Mouse (Mus musculus): Measurements from ENCODE around the gene Slc1a2. TPM values are rescaled to one million over a fixed set of nuclear protein-coding genes. Genes with fewer than 3 reads are reported as not detected.

Slc1a2 gene
- total and polyA plus RNA-seq, 2 experiments from 2014 or later: 0.15 to 0.42 TPM

DNA sequence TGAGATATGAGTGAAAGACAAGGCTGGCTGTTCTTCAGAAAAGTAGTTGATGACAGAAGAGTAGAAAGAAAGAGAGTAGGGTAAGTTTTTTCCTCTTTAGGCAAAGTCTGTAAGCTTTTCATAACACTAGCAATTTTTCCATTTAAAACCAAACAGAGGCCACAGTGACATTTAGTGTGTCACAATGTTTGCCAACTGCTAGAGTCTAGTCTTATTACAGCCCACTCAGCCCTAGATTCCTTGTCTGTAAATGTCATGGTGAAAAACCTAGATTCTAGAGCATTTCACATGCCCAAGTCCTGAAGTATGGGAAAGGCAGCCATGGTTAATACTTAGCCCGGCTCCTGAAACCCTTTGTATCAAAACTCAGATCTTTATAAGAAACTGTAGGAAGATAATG lies 112.8 kb downstream of the Slc1a2 start:
- DNase-seq (ENCODE audit: low spot score): no peak
- TF ChIP-seq CTCF (IDR thresholded peaks at IDR 0.05; ENCODE audit: low read depth) (no peak), EP300 (IDR thresholded peaks at IDR 0.05; ENCODE audit: low read depth) (no peak)
- Histone ChIP-seq H3K4me1 (ENCODE audit: control insufficient read depth, insufficient read depth) (no peaks in the 10 kb centered on the region), H3K27me3 (ENCODE audit: control insufficient read depth, insufficient read depth, low read length) (no peaks in the 10 kb centered on the region), H3K4me3 (ENCODE audit: low read depth, low read length) (no peak overlapping the region), H3K9me3 (replicated peaks; ENCODE audit: control insufficient read depth, low read length) (no peaks in the 10 kb centered on the region), H3K27ac (ENCODE audit: low read depth) (no peak overlapping the region), H3K36me3 (replicated peaks; ENCODE audit: control insufficient read depth, insufficient read depth, low read length) (no peaks in the 10 kb centered on the region), H3K4me2 (ENCODE audit: low read depth, low read length) (no peak overlapping the region), H3K9ac (replicated peaks; ENCODE audit: low read depth, low read length) (no peak overlapping the region)
- WGBS: 78% methylated on average over 1 of the region's 1 CpGs
- ATAC-seq (ENCODE audit: insufficient read depth, low read depth): no peak

DNA sequence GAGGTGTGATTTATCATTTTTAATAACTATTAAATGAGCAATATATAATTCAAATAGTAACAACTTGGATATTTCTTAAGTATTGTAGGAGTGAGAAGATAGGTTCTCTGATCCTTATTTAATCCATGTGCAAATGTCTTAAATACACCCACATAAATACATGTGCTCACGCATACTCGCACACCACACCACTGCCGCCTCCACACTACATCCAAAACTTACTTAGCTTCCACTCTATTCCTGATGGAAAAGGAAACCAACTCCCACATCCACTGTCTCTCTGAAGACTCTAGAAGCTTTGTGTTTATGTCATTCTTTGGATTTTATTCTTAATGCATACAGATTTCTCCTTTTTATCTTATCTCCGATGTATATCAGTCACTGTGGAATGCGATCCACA lies 113.8 kb downstream of the Slc1a2 start:
- DNase-seq (ENCODE audit: low spot score) (no peak), ATAC-seq (ENCODE audit: insufficient read depth, low read depth) (no peak)
- H3K9ac ChIP-seq (replicated peaks; ENCODE audit: low read depth, low read length): no peak overlapping the region
- no peaks in the 10 kb centered on the region for H3K27me3 ChIP-seq (ENCODE audit: control insufficient read depth, insufficient read depth, low read length)
- no peaks in the 10 kb centered on the region for H3K9me3 ChIP-seq (replicated peaks; ENCODE audit: control insufficient read depth, low read length)
- no peak overlapping the region for H3K27ac ChIP-seq (ENCODE audit: low read depth)
- TF ChIP-seq CTCF (IDR thresholded peaks at IDR 0.05; ENCODE audit: low read depth): no peak
- no peak for TF ChIP-seq EP300 (IDR thresholded peaks at IDR 0.05; ENCODE audit: low read depth)
- no peaks in the 10 kb centered on the region for H3K36me3 ChIP-seq (replicated peaks; ENCODE audit: control insufficient read depth, insufficient read depth, low read length)
- H3K4me3 ChIP-seq (ENCODE audit: low read depth, low read length): no peak overlapping the region
- WGBS: 81% methylated on average over 5 of the region's 5 CpGs
- H3K4me1 ChIP-seq (ENCODE audit: control insufficient read depth, insufficient read depth): no peaks in the 10 kb centered on the region
- no peak overlapping the region for H3K4me2 ChIP-seq (ENCODE audit: low read depth, low read length)

DNA sequence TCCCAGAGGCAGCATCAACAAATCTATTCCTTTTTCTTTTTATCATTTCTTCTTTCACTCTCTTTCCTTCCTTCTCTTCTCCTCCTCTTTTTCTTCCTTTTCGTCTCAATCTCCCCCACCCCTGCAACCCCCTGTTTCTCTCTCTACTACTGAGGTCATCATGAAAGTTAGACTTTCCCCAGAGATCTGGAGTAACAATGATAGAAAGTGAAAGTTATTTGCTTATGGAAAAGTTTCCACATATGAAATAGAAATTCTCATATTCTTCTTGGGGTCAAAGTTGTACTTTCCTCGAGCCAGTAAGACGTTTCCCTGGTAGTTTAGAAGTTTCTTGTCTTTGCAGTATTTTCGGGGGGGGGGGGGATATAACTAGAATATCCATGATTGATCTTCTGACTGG lies 116.2 kb downstream of the Slc1a2 start:
- no peaks in the 10 kb centered on the region for H3K27me3 ChIP-seq (ENCODE audit: control insufficient read depth, insufficient read depth, low read length)
- no peak overlapping the region for H3K4me3 ChIP-seq (ENCODE audit: low read depth, low read length)
- DNase-seq (ENCODE audit: low spot score): no peak
- TF ChIP-seq CTCF (IDR thresholded peaks at IDR 0.05; ENCODE audit: low read depth) (no peak), EP300 (IDR thresholded peaks at IDR 0.05; ENCODE audit: low read depth) (no peak)
- 72% methylated on average over 4 of the region's 4 CpGs for WGBS
- no peaks in the 10 kb centered on the region for H3K9me3 ChIP-seq (replicated peaks; ENCODE audit: control insufficient read depth, low read length)
- no peak overlapping the region for H3K9ac ChIP-seq (replicated peaks; ENCODE audit: low read depth, low read length)
- no peak overlapping the region for H3K4me2 ChIP-seq (ENCODE audit: low read depth, low read length)
- ATAC-seq (ENCODE audit: insufficient read depth, low read depth): no peak
- no peaks in the 10 kb centered on the region for H3K36me3 ChIP-seq (replicated peaks; ENCODE audit: control insufficient read depth, insufficient read depth, low read length)
- H3K27ac ChIP-seq (ENCODE audit: low read depth): no peak overlapping the region
- H3K4me1 ChIP-seq (ENCODE audit: control insufficient read depth, insufficient read depth): no peaks in the 10 kb centered on the region

DNA sequence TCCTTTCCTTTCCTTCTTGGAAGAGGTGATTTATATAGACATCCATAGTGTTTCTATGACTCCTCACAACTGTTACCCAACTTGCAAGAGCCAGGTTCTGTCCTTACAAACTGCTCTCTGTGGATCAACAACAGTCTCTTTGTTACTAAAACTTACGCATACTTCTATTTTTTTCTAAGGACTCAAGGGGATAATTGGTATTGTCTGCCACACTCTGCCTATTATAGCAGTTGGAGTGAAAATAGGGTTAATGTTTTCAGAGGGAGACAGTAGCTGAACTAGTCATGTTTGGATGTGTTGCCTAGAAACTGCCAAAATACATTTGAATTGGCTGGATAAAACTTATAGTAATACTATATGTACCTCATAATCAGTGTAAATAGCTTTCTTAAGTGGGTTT lies 117.1 kb downstream of the Slc1a2 start:
- ATAC-seq (ENCODE audit: insufficient read depth, low read depth) (no peak), DNase-seq (ENCODE audit: low spot score) (no peak)
- no peak overlapping the region for H3K4me3 ChIP-seq (ENCODE audit: low read depth, low read length)
- H3K9ac ChIP-seq (replicated peaks; ENCODE audit: low read depth, low read length): no peak overlapping the region
- TF ChIP-seq EP300 (IDR thresholded peaks at IDR 0.05; ENCODE audit: low read depth) (no peak), CTCF (IDR thresholded peaks at IDR 0.05; ENCODE audit: low read depth) (no peak)
- no peaks in the 10 kb centered on the region for H3K36me3 ChIP-seq (replicated peaks; ENCODE audit: control insufficient read depth, insufficient read depth, low read length)
- 81% methylated on average over 1 of the region's 1 CpGs for WGBS
- no peaks in the 10 kb centered on the region for H3K27me3 ChIP-seq (ENCODE audit: control insufficient read depth, insufficient read depth, low read length)
- H3K4me1 ChIP-seq (ENCODE audit: control insufficient read depth, insufficient read depth): no peaks in the 10 kb centered on the region
- no peak overlapping the region for H3K4me2 ChIP-seq (ENCODE audit: low read depth, low read length)
- no peaks in the 10 kb centered on the region for H3K9me3 ChIP-seq (replicated peaks; ENCODE audit: control insufficient read depth, low read length)
- no peak overlapping the region for H3K27ac ChIP-seq (ENCODE audit: low read depth)

DNA sequence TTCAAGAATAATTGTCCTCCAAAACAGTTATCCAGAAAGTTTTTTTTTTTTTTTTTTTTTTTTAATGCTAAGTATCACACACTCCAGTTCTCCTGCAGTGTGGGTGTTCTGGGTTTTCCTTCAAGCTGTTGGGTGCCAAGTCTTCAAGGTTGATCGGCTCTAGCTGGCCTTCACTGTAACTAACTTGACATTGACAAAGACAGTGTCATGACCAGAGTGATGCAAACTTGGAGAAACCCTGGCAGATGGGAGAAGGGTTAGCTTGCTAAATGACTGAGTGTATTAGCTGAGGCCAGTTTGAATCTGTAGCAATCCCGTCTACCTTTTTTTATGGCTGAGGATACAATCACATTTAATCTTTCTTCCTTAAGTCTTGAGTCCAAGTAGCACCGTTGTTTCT lies 119.7 kb downstream of the Slc1a2 start:
- no peak for DNase-seq (ENCODE audit: low spot score)
- Histone ChIP-seq H3K4me3 (ENCODE audit: low read depth, low read length) (no peak overlapping the region), H3K27ac (ENCODE audit: low read depth) (no peak overlapping the region), H3K9ac (replicated peaks; ENCODE audit: low read depth, low read length) (no peak overlapping the region), H3K9me3 (replicated peaks; ENCODE audit: control insufficient read depth, low read length) (no peaks in the 10 kb centered on the region), H3K27me3 (ENCODE audit: control insufficient read depth, insufficient read depth, low read length) (no peaks in the 10 kb centered on the region), H3K36me3 (replicated peaks; ENCODE audit: control insufficient read depth, insufficient read depth, low read length) (no peaks in the 10 kb centered on the region), H3K4me1 (ENCODE audit: control insufficient read depth, insufficient read depth) (no peaks in the 10 kb centered on the region), H3K4me2 (ENCODE audit: low read depth, low read length) (no peak overlapping the region)
- TF ChIP-seq CTCF (IDR thresholded peaks at IDR 0.05; ENCODE audit: low read depth) (no peak), EP300 (IDR thresholded peaks at IDR 0.05; ENCODE audit: low read depth) (no peak)
- ATAC-seq (ENCODE audit: insufficient read depth, low read depth): no peak
- 84% methylated on average over 3 of the region's 3 CpGs for WGBS

DNA sequence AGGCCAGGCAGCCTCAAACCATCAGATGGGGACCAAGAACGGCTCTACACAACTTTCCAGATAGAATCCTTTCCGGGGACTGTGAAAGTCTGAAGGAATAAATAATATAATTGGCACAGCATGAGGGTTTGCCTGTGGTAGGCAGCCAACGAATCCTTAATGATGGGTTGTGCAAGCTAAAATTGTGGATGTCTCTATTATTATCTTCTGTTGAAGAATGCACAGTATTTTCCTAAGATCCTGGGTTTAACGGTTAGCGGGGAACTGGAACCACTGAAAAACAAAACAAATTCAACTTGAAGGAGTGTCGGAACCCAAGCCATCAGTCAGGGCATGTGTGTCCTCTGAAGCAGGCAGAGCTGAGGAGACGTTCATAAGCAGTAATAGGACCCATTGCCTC lies 124.3 kb downstream of the Slc1a2 start:
- H3K4me3 ChIP-seq (ENCODE audit: low read depth, low read length): no peak overlapping the region
- H3K4me1 ChIP-seq (ENCODE audit: control insufficient read depth, insufficient read depth): no peaks in the 10 kb centered on the region
- no peak overlapping the region for H3K4me2 ChIP-seq (ENCODE audit: low read depth, low read length)
- H3K9me3 ChIP-seq (replicated peaks; ENCODE audit: control insufficient read depth, low read length): no peaks in the 10 kb centered on the region
- no peak for TF ChIP-seq EP300 (IDR thresholded peaks at IDR 0.05; ENCODE audit: low read depth)
- no peak for TF ChIP-seq CTCF (IDR thresholded peaks at IDR 0.05; ENCODE audit: low read depth)
- 78% methylated on average over 7 of the region's 7 CpGs for WGBS
- H3K36me3 ChIP-seq (replicated peaks; ENCODE audit: control insufficient read depth, insufficient read depth, low read length): no peaks in the 10 kb centered on the region
- DNase-seq (ENCODE audit: low spot score): no peak
- no peaks in the 10 kb centered on the region for H3K27me3 ChIP-seq (ENCODE audit: control insufficient read depth, insufficient read depth, low read length)
- no peak for ATAC-seq (ENCODE audit: insufficient read depth, low read depth)
- H3K27ac ChIP-seq (ENCODE audit: low read depth): no peak overlapping the region
- H3K9ac ChIP-seq (replicated peaks; ENCODE audit: low read depth, low read length): no peak overlapping the region
